Mouse (Mus musculus) embryo, embryonic 10.5 days (tissue): ENCODE data around the gene Rnf31.

Experiments
- DNase-seq: peaks from one replicate; pipeline ENCODE4 v3.0.0-alpha.2; 2015; ENCODE audit warnings: low spot score

Rnf31 gene

DNA sequence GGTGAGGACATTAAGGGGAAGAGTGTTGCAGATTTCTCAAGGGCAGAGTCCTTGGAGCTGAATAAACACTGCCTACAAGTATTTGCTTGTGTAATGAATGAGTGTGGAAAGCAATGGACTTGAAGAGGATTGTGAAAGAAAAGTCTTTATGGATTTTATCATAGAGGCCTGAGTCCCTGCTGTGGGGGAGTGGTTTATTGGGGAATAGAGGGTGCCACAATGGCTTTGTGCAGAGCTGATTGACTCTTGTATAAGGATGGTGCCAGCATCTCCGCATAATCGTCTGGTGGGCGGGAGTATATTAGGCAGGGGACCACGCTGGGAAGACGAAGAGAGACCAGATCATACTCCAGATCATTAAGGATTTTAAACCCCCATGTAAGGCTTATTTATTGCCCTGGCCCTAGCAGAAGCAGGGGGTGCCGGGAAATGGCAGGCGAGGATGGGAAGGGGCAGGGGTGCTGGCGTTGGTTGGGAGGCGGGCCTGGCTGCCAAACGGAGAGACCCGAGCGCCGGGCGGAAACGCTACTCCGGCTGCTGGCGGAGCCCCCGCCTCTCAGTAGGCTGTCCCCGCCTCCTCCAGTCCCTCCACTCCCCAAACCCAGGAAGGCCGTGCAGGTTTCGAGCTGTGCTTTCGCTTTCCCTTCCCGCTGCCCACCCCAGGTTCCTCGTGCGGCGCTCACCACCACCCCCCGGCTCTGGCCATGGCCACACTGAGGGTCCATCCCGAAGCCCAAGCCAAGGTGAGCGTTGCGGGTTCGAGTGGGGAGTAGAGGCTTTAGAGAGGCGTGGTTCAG, 13.4 kb upstream of the Rnf31 start, which contains the start of gene Psme1:
TSS of gene Psme1 (plus strand) at position 253 of the 797 bp plus-strand sequence.
- DNase-seq = peak; percentile 87

DNA sequence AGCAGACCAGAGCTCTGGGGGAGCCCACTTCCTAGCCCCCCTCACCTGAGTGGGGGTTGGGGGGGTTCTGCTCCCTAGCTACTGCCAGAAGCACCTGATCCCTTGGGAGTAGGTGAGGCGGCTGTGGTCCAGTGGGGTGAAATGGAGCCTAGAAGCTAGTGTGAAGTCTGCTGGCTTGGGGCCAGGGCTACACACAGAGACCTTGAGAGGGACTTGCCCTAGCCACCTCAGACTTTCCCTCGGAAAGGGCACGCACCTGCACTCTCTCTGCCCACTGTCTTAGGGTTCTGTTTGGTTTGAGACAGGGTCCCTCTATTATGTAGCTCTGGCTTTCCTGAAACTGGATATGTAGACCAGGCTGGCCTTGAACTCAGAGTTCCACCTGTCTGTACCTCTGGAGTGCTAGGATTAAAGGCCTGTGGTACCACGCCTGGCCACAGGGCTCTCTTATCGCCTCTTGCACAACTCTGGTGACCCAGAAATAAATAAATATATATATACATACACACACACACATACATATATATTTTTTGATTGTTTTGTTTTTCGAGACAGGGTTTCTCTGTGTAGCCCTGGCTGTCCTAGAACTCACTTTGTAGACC, 12.7 kb upstream of the Rnf31 start:
- peak; percentile 12 for DNase-seq

DNA sequence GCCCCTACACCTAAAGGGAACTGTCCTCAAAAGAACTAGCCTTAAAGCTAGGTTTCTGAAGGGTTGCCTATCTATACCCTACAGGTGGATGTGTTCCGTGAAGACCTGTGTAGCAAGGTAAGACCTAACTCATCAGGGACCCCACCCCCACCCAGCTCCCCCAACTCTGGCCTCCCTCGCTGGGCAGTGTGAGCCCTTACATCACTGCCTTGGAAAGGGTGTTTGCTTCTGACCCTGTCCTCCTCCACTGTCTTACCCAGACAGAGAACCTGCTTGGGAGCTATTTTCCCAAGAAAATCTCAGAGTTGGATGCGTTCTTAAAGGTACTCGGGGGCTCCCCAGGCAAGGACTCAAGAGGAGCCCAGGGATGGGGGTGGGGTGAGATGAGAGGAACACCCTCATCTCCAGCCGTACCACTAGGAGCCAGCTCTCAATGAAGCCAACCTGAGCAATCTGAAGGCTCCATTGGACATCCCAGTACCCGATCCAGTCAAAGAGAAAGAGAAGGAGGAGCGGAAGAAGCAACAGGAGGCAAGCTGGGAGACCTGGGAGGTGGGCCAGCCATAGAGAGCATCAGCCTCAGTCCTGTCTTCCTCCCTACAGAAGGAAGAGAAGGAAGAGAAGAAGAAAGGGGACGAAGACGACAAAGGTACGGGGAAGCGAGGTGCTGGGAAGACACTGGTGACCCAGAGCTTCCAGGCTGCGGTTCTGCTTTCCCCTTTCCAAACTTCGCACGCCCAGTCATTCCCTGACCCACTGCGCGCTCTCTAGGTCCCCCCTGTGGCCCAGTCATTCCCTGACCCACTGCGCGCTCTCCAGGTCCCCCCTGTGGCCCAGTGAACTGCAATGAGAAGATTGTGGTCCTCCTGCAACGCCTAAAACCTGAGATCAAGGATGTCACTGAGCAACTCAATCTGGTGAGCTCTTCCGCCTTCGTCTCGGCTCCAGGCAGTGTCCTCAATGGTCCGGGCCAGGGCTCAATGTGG, 11.7 kb upstream of the Rnf31 start:
- no peak for DNase-seq

DNA sequence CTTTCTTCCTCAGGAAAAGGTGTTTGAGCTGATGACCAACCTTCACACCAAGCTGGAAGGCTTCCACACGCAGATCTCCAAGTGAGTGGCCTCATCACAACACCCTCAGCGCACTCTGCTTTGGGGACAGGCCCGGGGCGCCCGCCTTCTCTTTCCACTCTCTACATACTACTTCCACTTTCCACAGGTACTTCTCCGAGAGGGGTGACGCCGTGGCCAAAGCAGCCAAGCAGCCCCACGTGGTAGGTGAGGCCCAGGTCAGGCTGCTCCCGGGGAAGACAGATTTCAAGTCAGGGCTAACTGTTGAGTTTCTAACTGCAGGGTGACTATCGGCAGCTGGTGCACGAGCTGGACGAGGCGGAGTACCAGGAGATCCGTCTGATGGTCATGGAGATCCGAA, 10.8 kb upstream of the Rnf31 start:
- DNase-seq = no peak

DNA sequence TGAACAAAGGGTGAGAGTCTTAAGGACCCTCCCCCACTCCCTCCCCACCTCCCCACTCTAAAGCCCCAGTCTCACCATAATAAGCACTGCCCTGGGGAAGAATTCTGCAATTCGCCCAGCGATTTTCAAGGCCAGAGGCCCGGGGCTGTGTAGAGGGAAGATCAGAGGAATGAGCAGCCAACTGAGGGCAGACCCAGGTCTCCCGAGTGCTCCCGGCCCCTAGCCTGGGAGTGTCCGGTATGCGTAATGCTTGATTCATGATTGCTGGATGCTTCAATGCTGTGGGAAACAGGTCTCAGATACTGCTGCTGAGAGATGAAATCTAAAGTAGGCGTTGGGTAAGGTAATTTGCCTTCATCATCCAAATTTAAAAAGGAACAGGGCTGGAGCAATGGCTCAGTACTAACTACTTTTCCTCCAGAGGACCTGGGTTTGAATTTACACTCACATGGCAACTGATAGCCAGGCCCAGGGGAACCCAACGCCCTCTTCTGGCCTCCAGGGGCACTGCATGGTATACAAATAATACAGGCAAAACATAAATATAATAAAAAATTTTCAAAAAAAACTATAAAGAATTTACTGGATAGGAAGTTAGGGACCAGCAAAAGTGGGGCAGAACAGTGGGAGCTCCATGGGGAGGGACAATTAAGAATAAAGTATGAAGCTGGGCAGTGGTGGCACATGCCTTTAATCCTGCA, 9.4 kb upstream of the Rnf31 start:
- DNase-seq = no peak

DNA sequence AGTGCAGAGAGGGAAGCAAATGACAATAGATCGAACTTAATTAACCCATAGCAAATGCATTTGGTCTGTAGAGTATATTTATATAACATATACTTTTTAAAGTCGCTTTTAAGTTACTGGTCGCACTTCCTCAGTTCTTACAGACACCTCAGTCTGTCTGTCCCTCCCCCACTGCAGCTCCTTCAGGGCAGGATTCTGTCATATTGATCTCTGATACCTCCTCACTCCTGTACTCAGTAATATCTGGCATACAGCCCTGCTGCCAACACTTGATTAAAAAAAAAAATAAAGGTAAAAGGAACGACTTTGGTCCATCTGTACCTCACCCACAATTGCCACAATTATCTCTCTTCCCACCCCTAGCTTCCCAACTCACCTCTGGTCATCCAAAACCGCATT, 7.2 kb upstream of the Rnf31 start:
- DNase-seq = no peak

DNA sequence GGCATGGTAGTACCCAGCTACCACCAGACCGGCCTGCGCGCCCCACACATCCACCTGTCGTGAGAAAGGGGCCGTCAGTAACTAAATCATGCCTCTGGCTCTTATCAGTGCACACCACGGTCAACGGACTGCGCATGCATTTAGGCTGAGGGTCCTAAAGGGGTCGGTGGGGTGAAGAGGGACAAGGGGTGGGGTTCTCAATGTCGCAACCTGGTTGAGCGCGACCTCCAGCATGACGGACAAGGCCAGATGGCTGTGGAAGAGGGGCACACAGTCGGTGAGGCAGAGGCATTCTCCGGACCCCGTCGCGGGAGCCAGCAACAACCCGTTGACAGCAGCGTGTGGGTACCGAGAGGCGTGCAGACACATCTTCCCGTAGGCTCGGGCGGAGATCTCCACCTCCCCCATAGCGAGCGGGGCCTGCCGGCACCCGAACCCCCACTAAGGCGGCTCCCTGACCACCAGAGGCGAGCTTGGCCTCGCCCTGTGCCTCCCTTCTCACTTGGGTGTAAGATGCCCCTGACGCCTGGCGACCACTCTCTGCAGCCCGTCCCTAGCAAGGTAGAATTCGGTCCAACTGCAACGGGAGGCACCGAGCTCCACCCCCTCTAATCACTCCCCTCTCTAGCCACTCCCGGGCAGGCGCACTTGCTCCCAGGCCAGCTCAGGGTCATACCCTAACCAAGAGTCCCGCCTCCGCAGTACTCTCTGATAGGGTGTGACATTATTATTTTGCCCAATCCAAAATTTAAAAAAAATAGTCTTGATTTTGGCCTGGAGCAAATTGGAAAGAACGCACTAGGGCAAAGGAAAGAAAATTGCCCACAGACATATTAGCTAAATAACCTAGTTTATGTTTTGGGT, 6.6 kb upstream of the Rnf31 start, which contains the start of gene Emc9:
TSS of gene Emc9 (minus strand) at position 601 of the 864 bp plus-strand sequence.
- peak; percentile 80 for DNase-seq

DNA sequence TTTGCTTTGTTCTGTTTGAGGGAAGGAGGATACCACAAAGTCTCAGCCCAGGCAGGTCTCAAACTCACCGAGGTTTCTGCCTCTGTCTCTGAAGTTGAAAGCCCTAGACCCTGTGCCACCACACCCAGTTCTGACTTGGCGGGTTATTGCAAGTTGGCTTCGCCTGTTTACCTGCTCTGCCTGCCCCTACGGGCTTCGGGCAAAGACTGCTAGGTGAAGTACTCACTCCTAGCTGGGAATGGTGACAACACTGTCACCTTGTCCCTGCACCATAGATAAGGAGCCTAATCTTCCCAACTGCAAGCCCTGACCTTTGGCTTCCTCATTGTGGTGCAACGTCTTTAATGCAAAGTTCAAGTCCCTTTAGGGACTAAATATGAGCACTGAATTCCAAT, 5.9 kb upstream of the Rnf31 start:
- DNase-seq = no peak

DNA sequence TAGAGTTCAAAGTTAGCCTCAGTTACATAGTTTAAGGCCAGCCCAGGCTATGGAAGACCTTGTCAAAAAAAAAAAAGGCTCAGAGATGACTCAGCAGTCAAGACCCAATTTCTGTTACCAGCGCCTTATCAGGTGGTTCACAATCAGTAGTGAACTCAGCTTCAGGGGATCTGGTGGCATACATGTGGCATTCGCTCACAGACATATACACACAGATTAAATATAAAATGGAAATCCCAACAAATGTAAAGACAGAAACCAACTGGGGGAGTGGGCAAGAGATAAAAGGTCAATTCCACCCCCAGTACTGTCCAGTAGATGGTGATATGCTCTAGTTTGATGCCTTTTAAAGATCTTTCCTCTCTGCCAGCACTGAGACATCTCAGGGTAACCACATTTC, 5.4 kb upstream of the Rnf31 start:
- no peak for DNase-seq

DNA sequence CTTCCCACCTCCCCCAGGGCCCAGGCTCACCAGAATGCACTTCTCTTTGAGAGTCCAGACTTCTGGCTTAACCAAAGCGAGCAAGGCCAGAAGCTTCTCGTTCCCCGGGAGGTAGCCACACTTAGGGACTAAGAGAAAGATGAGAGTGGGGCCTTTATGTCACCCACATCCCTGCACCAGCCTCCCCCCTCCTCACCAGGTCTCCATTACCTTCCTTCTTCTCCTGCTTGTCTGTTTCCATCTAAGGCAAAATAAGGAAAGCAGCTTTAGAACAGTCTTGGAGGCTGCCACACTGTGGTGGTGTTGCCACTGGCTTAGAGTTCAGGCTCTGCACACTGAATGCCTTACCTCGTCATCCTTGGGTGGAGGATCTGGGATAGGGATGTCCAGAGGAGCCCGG, 2.2 kb upstream of the Rnf31 start:
- no peak for DNase-seq

DNA sequence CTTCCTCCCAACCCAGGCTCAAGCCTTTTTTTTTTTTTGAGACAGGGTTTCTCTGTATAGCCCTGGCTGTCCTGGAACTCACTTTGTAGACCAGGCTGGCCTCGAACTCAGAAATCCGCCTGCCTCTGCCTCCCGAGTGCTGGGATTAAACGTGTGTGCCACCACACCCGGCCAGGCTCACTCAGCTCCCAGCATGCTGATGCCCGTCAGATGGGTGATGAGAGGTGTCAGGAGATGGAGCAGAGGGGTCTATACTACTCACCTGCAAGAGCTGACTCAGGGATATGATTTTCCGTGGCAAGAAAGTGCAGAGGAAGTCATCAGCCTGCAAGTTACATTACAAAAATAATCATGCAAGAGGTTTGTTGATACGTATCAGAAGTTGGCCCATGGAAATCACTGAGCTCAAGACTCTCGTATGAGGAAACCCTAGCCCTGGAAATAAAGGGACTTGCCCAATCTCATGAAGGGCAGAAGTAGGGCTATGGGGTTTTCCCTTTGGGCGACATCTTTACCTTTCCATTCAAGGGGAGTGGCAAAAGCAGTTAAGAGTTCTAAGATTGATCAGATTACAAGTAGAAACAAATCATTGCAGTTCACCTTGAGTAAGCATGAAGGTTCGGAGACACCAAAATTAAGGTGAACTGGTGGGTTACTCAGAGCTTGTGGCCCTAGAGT, 1.6 kb upstream of the Rnf31 start:
- no peak for DNase-seq

DNA sequence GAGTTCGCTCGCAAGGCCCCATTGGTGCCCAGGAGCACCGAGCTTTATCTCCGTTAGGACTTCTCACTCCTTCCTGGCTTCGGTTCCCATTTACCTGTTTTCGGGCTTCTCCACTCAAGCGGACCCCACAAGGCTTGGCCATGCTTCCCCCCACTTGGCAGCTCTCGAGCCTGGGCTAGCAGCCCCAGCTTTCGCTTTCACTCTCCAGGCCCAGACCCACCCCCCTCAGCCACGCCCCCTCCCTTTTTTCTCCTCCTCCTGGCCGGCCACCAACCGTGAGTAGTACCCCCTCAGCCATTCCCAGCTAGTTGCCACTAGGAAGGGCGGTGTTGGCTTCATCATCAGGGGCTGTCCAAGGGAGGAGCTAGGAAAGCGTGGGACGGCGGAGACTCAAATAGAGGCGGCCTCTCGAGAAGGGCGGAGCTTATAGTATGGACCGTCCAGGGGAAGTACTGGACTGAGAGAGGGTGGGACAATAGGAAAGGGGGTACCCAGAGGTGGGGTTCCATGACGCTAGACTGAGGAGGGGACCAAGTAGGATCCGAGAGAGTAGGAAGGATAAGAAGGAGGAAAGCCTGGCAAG, 669 bp upstream of the Rnf31 start, which contains the start of gene Psme2:
TSS of gene Psme2 (minus strand) at position 366 of the 583 bp plus-strand sequence.
- DNase-seq = peak; percentile 98

DNA sequence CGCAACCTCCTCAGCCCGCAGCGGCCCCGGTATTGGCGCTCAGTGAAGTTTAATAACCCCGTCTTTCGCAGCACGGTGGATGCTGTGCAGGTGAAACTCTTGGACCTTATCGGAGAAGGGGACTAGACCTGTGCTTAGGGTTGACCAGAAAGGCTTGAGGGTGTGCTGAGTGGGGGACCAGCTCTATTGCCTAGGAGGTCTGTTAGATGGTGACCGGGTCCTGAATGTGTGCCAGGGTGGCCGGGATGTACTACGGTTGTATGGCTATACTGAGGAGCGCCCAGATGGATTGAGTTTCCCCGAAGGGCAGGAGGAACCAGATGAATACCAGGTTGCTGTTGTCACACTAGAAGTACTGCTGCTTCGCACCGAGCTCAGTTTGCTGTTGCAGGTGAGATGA, 718 bp downstream of the Rnf31 start:
- DNase-seq = no peak

DNA sequence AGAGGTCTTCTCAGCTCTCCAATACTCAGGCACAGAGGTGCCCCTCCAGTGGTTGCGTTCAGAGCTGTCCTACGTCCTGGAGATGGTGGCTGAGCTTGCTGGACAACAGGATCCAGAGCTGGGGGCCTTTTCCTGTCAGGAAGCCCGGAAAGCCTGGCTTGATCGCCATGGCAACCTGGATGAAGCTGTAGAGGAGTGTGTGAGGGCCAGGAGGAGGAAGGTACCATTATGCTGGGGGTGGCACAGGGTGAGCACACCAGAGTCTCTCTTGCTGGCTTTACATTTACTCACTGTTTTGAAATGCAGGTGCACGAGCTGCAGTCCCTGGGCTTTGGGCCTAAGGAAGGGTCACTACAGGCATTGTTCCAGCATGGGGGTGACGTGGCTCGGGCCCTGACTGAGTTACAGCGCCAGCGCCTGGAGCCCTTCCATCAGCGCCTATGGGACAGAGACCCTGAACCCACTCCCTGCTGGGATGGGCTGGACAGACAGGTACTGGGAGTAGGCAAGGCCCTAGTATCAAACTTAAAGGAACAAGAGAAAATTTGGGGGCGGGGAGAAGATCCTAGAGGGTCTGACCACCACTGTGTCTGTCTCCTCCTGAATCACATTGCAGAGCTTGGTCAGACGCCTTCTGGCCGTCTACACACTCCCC, 4.7 kb downstream of the Rnf31 start:
- no peak for DNase-seq

DNA sequence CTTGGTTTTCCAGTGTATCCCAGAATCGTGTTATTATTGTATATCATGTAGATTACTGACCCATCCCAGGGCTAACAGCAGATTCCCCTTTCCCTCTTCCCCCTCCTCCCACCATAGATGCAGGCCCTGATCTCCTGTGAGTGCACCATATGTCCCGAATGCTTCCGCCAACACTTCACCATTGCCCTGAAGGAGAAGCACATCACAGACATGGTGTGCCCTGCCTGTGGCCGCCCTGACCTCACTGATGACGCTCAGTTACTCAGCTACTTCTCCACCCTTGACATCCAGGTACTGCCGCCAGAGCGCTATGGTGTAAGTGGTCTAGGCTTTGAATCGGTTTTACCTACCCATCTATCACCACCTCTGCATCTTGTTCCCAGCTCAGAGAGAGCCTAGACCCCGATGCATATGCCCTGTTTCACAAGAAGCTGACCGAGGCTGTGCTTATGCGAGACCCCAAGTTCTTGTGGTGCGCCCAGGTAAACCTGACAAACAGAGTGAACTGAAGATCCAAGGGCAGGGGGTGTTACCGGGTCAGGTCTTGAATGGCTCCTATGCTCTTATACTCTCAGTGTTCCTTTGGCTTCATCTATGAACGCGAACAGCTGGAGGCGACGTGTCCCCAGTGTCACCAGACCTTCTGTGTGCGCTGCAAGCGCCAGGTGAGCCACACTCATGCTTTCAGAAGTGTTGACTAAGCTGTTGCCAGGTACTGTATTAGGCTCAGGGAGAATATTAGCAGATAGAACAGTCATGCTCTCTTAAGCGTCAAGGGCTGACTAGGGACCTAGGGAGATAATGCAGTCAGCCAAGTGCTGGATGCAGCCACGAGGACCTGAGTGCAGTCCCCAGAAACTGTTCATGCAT, 7.2 kb downstream of the Rnf31 start:
- no peak for DNase-seq

DNA sequence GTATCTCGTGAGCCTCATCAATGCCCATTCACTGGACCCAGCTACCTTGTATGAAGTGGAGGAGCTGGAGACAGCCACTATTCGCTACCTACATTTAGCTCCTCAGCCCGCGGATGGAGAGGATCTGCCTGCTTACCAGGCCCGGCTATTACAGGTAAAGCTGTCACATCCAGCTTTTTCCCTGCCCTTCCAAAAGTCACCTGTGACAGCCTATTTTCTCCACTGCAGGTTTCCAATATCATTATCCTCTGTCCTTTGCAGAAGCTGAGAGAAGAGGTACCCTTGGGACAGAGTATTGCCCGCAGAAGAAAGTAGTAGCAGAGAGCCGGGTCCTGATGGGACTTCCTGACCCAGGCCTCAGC, 11.7 kb downstream of the Rnf31 start, which contains the start of gene Irf9:
TSS of gene Irf9 (plus strand) at position 301 of the 362 bp plus-strand sequence.
- DNase-seq = no peak

DNA sequence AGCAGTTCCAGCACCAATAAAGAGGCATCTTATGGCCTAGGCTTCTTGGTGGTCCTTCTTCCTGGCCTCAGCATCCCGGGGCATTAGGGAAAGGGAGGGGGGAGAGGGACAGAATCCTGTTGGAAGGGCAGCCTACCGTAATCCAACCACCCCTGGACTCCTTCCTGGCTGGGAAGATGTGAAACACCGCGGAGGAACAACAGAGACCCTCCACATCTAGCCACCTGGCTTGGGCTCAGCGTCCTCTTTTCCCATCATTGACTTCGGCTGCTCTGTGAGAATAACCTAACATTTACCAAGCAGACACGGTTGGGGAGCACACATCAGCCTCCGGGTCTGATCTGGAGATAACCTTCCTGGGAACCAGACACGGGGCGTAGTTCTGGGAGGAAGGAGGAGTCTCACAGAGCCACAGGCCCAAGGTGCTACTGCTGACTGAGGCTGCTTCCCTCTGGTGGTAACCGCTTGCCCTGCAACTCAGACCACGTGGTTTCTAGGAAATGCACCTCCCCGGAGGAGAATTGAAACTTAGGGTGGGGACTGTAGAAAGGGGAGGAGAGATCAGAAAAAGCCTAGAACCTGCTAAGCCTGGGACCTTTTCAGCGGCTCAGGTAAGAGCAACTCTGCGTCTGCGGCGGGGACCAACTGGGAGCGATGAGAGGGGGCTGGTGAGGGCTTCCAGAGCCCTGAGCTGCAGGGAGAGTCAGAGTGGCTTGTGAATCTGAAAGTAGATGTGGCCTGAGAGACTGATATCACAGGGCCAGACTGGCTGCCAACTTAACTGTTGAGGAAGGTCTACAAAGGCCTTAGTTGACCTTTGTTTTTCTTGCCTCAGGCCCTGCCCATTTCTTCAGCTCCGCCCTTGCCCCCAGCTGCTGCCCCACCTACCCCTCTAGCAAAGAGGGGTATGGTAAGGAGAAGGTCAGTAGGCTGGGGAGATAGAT, 12.4 kb downstream of the Rnf31 start:
- peak; percentile 89 for DNase-seq
